Mouse (Mus musculus) heart, postnatal 10 days (tissue): ENCODE data around the gene Dtx4. TPM values are rescaled to one million over a fixed set of nuclear protein-coding genes. Genes with fewer than 3 reads are reported as not detected.

Experiments
- DNase-seq, 2 experiments: peaks; one replicate each; pipeline ENCODE4 v3.0.0; 2021
- intact Hi-C: fragments of 180-260 bp; cut with DNase I; formaldehyde crosslinking; loops from one replicate; pipeline ENCODE4 v1.15.1; 2025
- total RNA-seq, 2 experiments: library from RNA; stranded (reverse); gene quantifications; 2 replicates each; pipeline ENCODE4 v1.2.3; 2021

The Dtx4 gene
- total RNA-seq, 2 experiments from 2014 or later, result 9.6 to 10.7 TPM

DNA sequence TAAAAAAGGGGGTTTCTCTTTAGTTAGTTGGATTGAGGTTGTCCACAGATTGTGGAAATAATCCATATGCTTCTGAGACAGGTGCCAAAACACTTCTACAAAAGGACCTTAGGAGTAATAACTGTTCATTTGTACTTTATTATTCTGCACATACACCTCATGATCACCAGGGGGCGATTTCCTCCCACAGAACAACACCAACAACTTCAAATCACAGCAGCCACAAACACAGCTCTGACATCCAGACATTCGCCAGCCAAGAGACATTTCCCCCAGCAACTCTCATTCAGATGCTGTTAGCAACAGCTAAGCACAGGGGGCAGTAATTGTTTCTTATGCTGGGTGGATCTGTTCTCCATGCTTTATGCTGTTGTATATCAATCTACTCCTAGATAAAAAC, 68.2 kb downstream of the Dtx4 start:
- DNase-seq, result peak; percentile 47 to 56
- intact Hi-C loops, result loop anchor here (5.0 kb wide), 1 partner anchor 159 kb away; no protein-coding TSS in a partner anchor

DNA sequence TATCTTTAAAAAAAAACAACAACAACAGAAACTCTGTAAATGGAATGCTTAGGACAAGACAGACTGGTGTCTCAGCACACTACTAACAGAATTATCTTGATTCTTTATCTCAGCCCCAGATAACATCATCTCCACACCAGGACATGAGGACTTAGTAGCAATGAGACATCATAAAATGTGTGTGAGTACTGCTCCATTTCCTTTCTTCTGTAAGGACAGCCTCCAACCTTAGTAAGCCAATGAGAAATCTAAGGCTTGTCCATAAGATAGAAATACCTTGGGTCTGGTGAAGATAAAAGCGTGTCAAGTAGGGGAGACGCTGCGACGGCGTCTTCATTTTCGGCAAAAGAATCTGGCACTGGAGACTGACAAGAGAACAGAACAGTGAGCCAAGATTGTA, 73.6 kb downstream of the Dtx4 start, which contains the start of gene Pfpl:
Gene Pfpl, plus strand, starts transcription at position 301 of the 400 bp plus-strand sequence.
- intact Hi-C loops, result no loop called here
- no peak for DNase-seq

DNA sequence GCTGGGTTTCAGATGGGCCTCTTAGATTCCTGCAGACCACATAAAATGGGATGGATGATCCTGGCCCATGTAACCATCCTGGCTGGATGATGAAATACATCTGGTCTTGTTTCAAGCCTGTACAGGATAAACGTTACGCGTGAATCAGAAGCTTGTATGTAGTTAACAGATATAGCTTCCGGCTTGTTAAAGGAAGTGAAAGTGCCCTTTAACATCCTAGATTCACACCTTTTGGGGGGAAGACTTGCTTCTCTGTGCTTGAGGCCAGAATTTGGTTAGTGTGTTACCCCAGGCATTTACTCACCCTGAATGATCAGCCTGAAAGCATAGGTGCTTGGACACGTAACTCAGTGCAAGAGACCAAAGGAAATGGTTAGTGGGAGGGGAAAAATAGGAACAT, 74.2 kb downstream of the Dtx4 start:
- DNase-seq, result no peak
- intact Hi-C loops, result no loop called here

DNA sequence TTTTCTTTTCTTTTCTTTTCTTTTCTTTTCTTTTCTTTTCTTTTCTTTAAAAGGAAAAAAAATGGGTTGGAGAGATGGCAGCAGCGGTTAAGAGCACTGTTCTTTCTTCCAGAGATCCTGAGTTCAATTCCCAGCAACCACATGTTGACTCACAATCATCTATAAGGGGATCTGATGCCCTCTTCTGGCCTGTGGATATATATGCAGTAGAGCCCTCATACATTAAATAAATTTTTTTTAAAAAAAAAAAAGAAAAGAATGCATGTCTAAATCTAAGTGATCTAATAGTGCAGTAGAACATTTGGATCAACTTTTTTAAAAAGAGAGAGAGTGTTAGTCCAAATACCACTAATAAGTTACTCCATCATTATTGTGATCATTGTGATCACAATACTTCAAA, 79.6 kb downstream of the Dtx4 start:
- no peak for DNase-seq

DNA sequence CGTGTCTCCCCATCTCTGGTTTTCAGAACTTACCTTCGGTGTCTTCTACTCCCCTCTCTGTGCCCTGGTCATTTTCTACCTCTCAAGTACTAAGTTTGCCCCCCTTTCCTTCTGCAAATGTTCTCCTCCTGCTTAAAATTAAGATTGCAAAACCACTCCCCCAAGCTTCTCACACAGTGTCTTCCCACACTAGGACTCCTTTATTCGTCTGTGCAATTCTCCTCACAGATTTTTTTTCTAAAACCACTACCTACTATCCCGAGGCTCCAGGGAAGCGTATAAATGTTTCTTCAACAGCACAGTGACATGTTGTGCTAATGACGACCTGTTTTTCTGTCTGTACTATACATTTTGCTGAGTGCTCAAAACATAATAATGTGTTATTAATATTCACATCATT, 80.7 kb downstream of the Dtx4 start:
- DNase-seq, result no peak
- intact Hi-C loops, result no loop called here

More for the DNA sequence above, 79.6 kb downstream of the Dtx4 start:
- intact Hi-C loops, result no loop called here

DNA sequence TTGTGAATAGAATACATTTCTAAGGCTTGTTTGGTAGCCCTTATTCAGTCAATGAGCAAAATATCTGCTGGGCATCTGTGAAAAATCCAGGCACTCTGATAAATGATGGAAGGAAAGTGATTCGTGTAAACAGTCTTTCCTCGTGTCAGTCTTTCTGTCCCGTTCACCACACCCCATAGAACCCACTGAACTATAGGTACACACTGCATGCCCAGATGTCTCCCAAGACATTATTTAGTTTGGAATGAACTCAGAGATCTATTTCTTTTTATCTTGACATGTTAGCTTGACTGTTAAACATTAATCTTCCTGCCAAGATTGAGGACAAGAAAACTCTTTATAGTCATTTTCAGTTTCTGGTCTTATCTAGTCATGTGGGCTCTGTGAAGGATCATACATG, 82.9 kb downstream of the Dtx4 start:
- intact Hi-C loops, result no loop called here
- no peak for DNase-seq

DNA sequence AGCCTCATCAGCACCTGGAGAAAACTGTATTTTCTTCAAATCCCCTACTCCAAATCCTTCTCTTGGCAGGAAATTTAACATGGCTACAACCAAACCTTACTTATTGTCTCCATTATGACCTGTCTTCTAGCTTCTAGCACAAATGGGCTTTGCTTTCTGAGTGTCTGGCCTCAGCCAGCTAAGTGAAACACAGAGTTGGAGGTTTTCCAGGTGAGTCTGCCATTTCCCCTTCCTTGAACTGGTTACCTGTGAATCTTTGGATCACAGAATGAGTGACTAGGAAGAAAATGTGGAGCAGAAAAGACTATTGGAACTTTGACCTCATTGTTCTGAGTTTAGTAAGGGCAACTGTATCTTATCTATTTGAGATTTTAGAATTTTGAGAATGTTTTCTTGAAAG, 83.9 kb downstream of the Dtx4 start, which contains the start of gene Olfr1441:
Gene Olfr1441, plus strand, starts transcription at position 73 of the 400 bp plus-strand sequence.
- intact Hi-C loops, result no loop called here

More for the DNA sequence above, 83.9 kb downstream of the Dtx4 start, which contains the start of gene Olfr1441:
- DNase-seq, result no peak

Other genes starting within 250 kb of the Dtx4 start
- gene Olfr235, start 240.4 kb downstream of the Dtx4 start, total RNA-seq, result not detected
- gene Olfr1434, start 221.6 kb downstream of the Dtx4 start, total RNA-seq, result not detected
- not detected for gene Olfr1436, start 202.3 kb downstream of the Dtx4 start, total RNA-seq
- not detected for gene Olfr1437, start 176.4 kb downstream of the Dtx4 start, total RNA-seq
- gene Olfr1438-ps1, start 165.5 kb downstream of the Dtx4 start, total RNA-seq, result not detected
- gene Olfr1440, start 114.2 kb downstream of the Dtx4 start, total RNA-seq, result not detected
- not detected for gene Olfr1441, start 84.0 kb downstream of the Dtx4 start, total RNA-seq
- gene Pfpl, start 73.5 kb downstream of the Dtx4 start, total RNA-seq, result not detected
- 1 to 10 TPM; 4.8 to 5.3 TPM for gene Mpeg1, start 40.7 kb downstream of the Dtx4 start, total RNA-seq
- 10 to 100 TPM in 1 of 2 experiments, 1 to 10 TPM in 1; 9.8 to 12.1 TPM for gene Fam111a, start 44.3 kb upstream of the Dtx4 start, total RNA-seq
- gene Gm4952, start 98.5 kb upstream of the Dtx4 start, total RNA-seq, result not detected
- not detected for gene Glyat, start 131.9 kb upstream of the Dtx4 start, total RNA-seq
- not detected for gene Olfr1442, start 169.0 kb upstream of the Dtx4 start, total RNA-seq
- not detected for gene Olfr1443, start 176.7 kb upstream of the Dtx4 start, total RNA-seq
- not detected for gene Keg1, start 194.3 kb upstream of the Dtx4 start, total RNA-seq